Mouse (Mus musculus) midbrain, embryonic 15.5 days (tissue): ENCODE measurements around the gene Sstr4. TPM values are rescaled to one million over a fixed set of nuclear protein-coding genes. Genes with fewer than 3 reads are reported as not detected.
A peak's percentile ranks its signal among the peaks of the same experiment; 100 is the strongest.

Experiments used
- ATAC-seq: fragments of 200-750 bp; cut with Nextera tagmentation; replicated peaks from 2 replicates; pipeline ENCODE4 v1.8.0; 2017; ENCODE audit warnings: moderate TSS enrichment
- H3K27ac ChIP-seq: fragments of 300-500 bp; sonication (generic); 2 replicates; pipeline ENCODE4 v1.5.1; 2015; ENCODE audit warnings: mild to moderate bottlenecking, inconsistent platforms
- H3K27me3 ChIP-seq: fragments of 300-500 bp; sonication (generic); replicated peaks from 2 replicates; pipeline ENCODE4 v1.6.1; 2015; ENCODE audit warnings: inconsistent platforms
- H3K36me3 ChIP-seq: fragments of 300-500 bp; sonication (generic); replicated peaks from 2 replicates; pipeline ENCODE4 v1.6.1; 2015; ENCODE audit warnings: inconsistent platforms
- H3K4me1 ChIP-seq: fragments of 300-500 bp; sonication (generic); 2 replicates; pipeline ENCODE4 v1.6.1; 2015; ENCODE audit warnings: inconsistent platforms
- H3K4me2 ChIP-seq: fragments of 300-500 bp; sonication (generic); 2 replicates; pipeline ENCODE4 v1.6.1; 2015; ENCODE audit warnings: inconsistent platforms, mild to moderate bottlenecking, moderate library complexity
- H3K4me3 ChIP-seq: fragments of 300-500 bp; sonication (generic); 2 replicates; pipeline ENCODE4 v1.5.1; 2015; ENCODE audit warnings: mild to moderate bottlenecking, inconsistent platforms
- H3K9ac ChIP-seq: fragments of 300-500 bp; sonication (generic); 2 replicates; pipeline ENCODE4 v1.6.1; 2015; ENCODE audit warnings: mild to moderate bottlenecking, inconsistent platforms
- H3K9me3 ChIP-seq: fragments of 300-500 bp; sonication (generic); 2 replicates; pipeline ENCODE4 v1.6.1; 2016; ENCODE audit warnings: inconsistent platforms
- WGBS: fragments of 180-500 bp; shearing (Covaris S2); methylation state at CpG from one replicate; pipeline ENCODE4 v1.1.7; 2015; ENCODE audit warnings: mixed read lengths; 5-methylcytosine and 5-hydroxymethylcytosine counted together
- polyA plus RNA-seq: library from polyadenylated mRNA; unstranded; fragments of >200 nt; fragmentation: Nextera tagmentation; extraction: Ambion mirVana; gene quantifications from 2 replicates; pipeline ENCODE4 v1.2.1, GENCODE M21; 2015

Sstr4 gene
- polyA plus RNA-seq, 1 experiment from 2014 or later: 3.9 TPM

DNA sequence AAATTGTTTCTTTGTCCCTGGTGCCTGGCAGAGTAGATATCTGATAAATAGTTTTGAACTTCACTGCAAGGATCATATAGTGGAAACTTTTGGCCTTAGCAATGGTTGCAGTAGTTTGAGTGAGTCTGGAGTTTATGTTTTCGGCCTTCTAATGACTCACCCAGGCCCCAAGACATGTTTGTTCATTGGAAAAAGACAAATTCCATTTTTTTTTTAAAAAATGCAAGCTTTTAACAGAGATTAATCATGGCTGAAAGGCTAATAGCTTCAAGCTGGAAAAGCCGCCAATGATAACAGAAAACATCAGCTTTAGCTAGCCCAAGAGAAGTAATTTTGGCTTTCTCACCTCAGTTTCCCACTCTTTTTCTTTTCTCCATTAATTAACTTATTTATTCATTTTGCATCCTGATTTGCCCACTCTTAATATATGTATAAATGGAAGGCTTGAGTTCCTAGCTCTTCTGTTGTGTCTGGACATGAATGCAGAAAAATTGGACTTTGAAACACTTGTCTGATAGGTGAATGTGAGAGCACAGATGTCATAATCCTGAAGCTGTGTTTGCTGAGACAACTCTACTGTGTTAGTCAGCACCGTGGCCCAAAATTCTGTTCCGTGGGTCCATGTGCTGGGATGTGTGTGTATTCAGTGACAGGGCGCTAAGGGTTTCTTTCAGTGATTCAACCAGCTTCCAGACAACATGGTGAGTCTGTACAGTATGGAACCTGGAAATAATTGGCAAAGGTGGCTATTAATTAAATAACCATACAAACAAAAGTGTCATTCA lies 3.9 kb downstream of the Sstr4 start:
- Histone ChIP-seq H3K36me3 (no peaks in the 10 kb centered on the region), H3K27me3 (peaks cover 21% of the 10 kb centered on the region), H3K9me3 (no peaks in the 10 kb centered on the region), H3K4me3 (no peak overlapping the region), H3K4me1 (peaks cover 11% of the 10 kb centered on the region), H3K27ac (no peak overlapping the region), H3K9ac (no peak overlapping the region), H3K4me2 (no peak overlapping the region)
- no peak for ATAC-seq
- WGBS: 89% methylated on average over 5 of the region's 5 CpGs

DNA sequence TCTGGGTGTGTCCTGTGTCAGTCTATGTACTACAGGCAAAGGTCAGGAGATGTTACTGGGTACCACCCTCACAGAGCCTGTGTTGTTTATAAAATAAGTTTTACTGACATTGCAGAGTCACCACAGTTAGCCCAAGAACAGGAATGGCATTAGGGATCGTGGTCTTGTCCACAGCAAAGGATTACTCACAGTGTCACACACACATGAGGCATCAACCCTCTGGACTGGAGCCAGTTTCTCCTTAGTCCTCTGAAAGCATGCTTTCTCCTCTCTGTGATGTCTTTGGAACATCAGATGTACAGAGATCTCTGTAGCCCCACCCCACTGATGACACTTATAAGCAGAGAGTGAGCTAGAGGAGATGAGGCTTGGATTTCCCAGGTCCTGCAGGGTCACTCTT lies 7.1 kb downstream of the Sstr4 start:
- no peaks in the 10 kb centered on the region for H3K9me3 ChIP-seq
- no peaks in the 10 kb centered on the region for H3K36me3 ChIP-seq
- ATAC-seq: no peak
- H3K4me1 ChIP-seq: peaks cover 15% of the 10 kb centered on the region
- no peak overlapping the region for H3K4me3 ChIP-seq
- WGBS: 80% methylated on average over 1 of the region's 1 CpGs
- peaks cover 22% of the 10 kb centered on the region for H3K27me3 ChIP-seq
- no peak overlapping the region for H3K4me2 ChIP-seq
- no peak overlapping the region for H3K27ac ChIP-seq
- no peak overlapping the region for H3K9ac ChIP-seq

DNA sequence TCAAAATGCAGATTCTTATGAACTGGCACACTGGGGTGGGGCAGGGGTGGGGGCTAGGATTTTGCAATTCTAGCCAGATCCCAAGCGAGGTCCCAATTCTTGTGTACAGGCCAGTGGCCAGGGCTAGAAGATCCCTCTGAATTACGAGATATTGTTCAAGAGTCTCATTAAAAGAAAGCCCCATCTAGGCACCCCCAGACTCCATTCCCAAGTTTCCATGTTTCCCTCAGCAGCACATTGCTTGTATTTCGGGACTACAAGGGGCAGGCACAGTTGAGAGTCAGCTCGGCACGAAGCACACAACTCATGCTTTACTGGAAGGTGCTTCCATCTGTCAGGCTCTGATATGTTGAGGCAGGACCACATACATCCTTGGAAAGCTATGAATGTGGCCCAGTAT lies 9.8 kb downstream of the Sstr4 start:
- Histone ChIP-seq H3K4me3 (no peak overlapping the region), H3K4me2 (no peak overlapping the region), H3K4me1 (peaks cover 28% of the 10 kb centered on the region), H3K27ac (no peak overlapping the region), H3K36me3 (no peaks in the 10 kb centered on the region), H3K9ac (no peak overlapping the region), H3K9me3 (no peaks in the 10 kb centered on the region), H3K27me3 (peaks cover 43% of the 10 kb centered on the region)
- WGBS: 82% methylated on average over 5 of the region's 5 CpGs
- no peak for ATAC-seq

DNA sequence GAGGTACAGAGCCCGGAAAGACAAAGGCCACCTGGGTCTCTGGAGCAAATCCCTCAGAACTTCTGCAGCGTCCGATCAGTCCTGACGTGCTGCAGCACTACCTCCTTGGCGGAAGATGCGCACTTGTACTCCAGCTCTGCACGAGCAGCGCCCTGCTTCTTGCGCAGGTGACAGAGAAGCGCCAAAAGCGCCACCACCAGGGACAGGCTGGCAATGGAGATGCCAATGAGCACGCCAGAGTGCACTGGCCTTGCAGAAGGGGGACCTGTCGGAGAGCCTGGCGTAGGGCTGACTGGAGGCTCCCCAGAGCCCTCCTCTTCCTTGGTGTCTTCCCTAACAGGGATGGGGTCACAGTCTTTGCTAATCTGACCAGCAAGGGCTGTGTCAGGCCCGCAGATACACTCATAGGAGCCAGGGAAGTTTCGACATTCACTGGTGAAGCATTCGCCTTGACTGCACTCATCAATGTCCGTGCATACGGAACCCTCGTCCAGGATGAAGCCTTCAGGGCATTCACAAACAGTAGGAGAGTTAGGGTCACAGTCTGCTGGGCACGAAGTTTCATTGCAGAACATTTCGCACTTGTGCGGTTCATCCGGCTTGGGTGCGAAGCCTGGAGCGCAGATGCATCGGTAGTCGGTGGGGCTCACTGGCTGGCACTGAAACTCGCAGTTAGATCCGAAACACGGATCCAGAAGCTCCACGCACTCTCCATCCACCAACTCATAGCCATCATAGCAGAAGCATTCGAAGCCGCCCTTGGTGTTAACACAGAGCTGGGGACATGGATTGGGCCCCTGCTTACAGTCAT lies 11.2 kb downstream of the Sstr4 start:
- Histone ChIP-seq H3K9ac (0 out of 2 replicates have a peak overlapping the region, but pooled peaks have one; percentile 17), H3K4me3 (peak overlapping the region; percentile 38), H3K4me1 (peaks cover 28% of the 10 kb centered on the region), H3K4me2 (peak overlapping the region; percentile 56), H3K27me3 (peaks cover 43% of the 10 kb centered on the region), H3K9me3 (no peaks in the 10 kb centered on the region), H3K27ac (no peak overlapping the region), H3K36me3 (no peaks in the 10 kb centered on the region)
- WGBS: 9% methylated on average over 34 of the region's 34 CpGs
- ATAC-seq: peak; percentile 40

DNA sequence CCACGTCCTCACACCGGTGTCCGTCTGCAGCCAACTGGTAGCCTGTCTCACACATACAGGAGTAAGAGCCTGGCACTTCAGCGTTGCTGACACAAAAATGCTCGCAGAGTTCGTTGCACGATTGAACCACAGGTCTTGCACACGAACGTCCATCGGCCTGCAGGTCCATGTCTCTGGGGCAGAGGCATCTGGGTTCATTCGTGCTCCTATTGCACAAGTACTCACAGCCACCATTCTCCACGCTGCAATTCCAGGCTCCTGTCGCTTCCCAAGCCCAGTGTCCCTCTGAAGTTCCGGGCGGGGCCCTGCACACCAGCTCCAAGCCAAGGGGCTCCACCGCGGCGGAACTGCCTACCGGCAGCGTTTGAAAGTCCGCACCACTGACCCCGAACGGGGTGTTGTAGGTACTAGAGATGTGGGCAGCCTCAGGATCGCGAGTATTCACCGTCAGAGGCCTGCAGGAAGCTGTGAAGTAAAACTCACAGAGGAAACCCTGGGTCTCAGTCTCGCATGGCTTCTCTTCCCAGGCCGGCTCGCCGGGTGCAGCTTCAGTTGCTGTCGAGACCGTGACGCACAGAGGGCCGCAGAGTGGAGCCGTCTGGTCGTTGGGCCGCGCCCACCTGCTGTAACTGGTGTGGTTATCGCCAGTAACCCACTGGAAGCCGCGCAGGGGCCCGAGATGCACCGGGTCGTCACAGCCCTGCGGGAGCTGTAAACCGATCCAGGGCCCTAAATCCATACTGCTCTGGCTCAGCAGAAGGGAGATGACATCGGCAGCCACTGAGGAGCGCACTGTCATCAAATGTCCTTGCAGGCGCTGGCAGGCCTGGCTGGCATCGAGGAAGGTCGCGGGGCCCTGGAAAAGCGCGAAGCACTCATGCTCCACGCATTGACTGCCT lies 12.1 kb downstream of the Sstr4 start:
- H3K36me3 ChIP-seq: no peaks in the 10 kb centered on the region
- H3K27me3 ChIP-seq: peaks cover 43% of the 10 kb centered on the region
- no peaks in the 10 kb centered on the region for H3K9me3 ChIP-seq
- H3K9ac ChIP-seq: peak overlapping the region; percentile 17
- H3K4me3 ChIP-seq: peak overlapping the region; percentile 38
- 3% methylated on average over 55 of the region's 55 CpGs for WGBS
- peaks cover 28% of the 10 kb centered on the region for H3K4me1 ChIP-seq
- H3K27ac ChIP-seq: no peak overlapping the region
- H3K4me2 ChIP-seq: peak overlapping the region; percentile 56
- peak; percentile 62 for ATAC-seq

DNA sequence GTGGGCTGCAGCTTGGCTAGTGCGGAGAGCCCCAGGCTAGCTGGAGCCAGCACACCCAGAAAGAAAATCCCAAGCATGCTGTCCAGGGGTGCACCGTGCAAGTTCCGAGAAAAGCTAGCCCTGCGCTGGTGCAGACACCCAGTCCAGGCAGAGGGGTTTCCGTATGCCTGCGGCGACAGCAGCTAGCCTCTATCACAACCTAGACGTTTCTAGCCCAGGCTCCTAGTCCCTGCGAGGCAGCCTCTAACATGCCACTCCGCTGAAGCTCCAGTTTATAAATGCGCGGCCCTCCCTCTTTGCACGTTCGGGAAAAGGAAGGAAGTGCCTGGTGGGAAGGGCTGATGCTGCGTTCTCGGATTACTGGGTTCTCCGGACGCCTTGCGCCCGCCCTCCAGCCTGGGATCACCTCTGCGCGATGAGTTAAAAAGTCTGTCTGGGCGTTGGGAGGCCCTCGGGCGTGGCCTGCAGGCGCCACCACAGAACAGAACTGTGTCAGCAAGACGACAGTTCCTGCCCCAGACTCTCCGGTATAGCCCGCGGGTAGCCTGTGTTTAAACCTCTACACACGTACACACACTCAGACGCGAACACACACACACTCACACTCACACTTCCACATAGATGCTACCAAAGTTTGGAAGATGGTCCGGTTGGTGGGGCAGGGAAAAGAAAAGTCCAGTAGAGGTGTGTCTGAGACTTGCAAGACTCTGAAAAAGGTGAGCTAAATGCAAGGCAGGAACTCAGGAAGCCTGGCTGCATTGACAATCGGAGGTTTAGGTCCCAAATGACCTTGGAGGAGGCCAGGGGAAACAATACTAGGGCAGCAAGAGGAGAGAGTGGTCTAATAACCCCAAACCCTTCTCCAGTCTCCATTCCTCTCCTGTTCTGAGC lies 13.0 kb downstream of the Sstr4 start, which contains the start of gene Thbd:
Gene Thbd, minus strand, starts transcription at position 319 of the 891 bp plus-strand sequence.
- Histone ChIP-seq H3K9me3 (no peaks in the 10 kb centered on the region), H3K27ac (no peak within 1 kb of the TSS), H3K4me2 (peak within 1 kb of the TSS; percentile 56), H3K4me3 (peak within 1 kb of the TSS; percentile 38), H3K4me1 (peaks cover 28% of the 10 kb centered on the region), H3K27me3 (peaks cover 43% of the 10 kb centered on the region), H3K9ac (peak within 1 kb of the TSS; percentile 17), H3K36me3 (no peaks in the 10 kb centered on the region)
- 4% methylated on average over 35 of the region's 35 CpGs for WGBS
- peak; percentile 65 for ATAC-seq

DNA sequence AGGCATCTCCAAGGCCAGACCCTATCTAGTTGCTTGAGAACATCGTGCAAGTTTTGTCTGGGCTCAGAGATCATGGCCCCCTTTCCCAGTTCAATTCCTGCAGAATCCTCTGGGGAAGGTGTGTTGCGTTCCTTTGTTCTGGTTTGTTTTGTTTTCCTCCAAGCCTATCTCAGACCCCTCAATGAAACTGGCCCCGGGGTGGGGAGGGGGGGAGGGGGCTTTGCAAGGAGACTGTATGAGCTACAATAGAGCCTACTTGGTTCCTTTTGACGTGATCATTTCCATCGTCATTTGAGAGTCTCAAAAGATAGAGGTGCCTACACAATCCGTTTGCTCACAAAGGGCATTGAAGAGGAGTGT lies 13.6 kb downstream of the Sstr4 start:
- H3K4me2 ChIP-seq: peak overlapping the region; percentile 56; the same call in 1 of the 2 replicates
- no peak overlapping the region for H3K27ac ChIP-seq
- WGBS: 8% methylated on average over 6 of the region's 6 CpGs
- H3K4me1 ChIP-seq: peaks cover 28% of the 10 kb centered on the region
- no peak overlapping the region for H3K9ac ChIP-seq
- H3K4me3 ChIP-seq: no peak overlapping the region
- ATAC-seq: no peak
- H3K9me3 ChIP-seq: no peaks in the 10 kb centered on the region
- H3K27me3 ChIP-seq: peaks cover 43% of the 10 kb centered on the region
- H3K36me3 ChIP-seq: no peaks in the 10 kb centered on the region

DNA sequence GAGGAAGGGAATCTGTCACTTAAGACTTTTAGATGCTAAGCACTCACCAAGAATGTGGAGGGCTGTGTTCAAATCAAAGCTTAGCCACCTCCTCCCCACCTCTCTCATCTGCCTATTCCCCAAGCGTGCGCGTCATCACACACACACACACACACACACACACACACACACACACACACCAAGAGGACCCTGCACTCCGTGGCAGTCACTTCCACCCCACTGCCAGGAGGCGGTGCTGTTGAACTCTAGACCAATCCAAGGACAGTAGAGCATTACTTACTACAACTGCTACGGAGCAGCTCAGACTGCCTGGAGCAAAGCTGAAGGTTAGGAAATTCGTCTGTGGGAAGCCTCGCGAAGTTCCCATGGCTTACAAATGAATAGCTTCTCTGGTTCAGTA lies 14.0 kb downstream of the Sstr4 start:
- Histone ChIP-seq H3K4me3 (no peak overlapping the region), H3K9me3 (no peaks in the 10 kb centered on the region), H3K27ac (no peak overlapping the region), H3K4me2 (no peak overlapping the region), H3K36me3 (no peaks in the 10 kb centered on the region), H3K27me3 (peaks cover 43% of the 10 kb centered on the region), H3K4me1 (peaks cover 28% of the 10 kb centered on the region), H3K9ac (no peak overlapping the region)
- peak; percentile 70 for ATAC-seq
- WGBS: 23% methylated on average over 9 of the region's 9 CpGs

DNA sequence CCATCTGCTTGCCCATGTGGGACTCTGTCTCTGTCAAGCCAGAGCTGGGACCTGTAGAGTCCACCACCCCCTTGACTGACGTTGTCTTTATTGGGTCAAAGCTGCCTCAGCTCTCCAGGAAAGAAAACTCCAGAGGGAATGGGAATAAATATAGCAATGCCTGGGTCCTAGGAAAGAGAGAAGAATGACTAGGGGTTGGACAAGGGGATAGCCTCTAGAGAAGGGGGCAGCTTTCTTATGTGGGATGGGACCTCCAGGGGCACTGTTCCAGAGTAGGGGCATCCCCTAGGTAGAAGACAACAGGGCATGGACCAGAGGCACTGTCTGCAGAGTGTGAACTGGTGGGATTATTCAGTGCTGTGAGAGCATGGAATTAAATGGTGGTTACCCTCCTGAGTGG lies 14.7 kb downstream of the Sstr4 start:
- ATAC-seq: no peak
- Histone ChIP-seq H3K27ac (no peak overlapping the region), H3K4me3 (no peak overlapping the region), H3K36me3 (no peaks in the 10 kb centered on the region), H3K9ac (no peak overlapping the region), H3K4me2 (no peak overlapping the region), H3K9me3 (no peaks in the 10 kb centered on the region), H3K4me1 (peaks cover 28% of the 10 kb centered on the region), H3K27me3 (peaks cover 42% of the 10 kb centered on the region)
- WGBS: 69% methylated on average over 1 of the region's 1 CpGs

DNA sequence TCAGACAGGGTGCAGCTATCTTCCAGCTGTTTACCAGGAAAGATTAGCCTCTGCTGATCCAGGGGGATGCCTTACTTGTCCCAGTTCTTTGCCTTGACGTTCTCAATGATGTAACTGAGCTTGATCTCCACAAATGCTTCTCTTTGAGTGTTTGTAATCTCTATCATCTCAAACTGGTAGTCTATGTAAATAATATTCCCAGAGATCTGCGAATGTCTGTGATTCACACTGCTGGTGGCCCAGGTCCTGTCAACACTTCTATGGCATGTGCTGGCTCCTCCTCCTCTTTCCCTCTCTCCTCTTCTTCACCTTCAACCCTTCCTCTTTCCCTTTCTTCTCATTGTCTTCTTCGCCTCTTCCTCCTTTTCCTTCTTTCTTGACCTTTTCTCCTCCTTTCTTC lies 24.0 kb downstream of the Sstr4 start:
- Histone ChIP-seq H3K4me1 (no peaks in the 10 kb centered on the region), H3K36me3 (no peaks in the 10 kb centered on the region), H3K27me3 (no peaks in the 10 kb centered on the region), H3K9ac (no peak overlapping the region), H3K4me3 (no peak overlapping the region), H3K27ac (no peak overlapping the region), H3K9me3 (no peaks in the 10 kb centered on the region), H3K4me2 (no peak overlapping the region)
- 82% methylated on average over 3 of the region's 3 CpGs for WGBS
- no peak for ATAC-seq

DNA sequence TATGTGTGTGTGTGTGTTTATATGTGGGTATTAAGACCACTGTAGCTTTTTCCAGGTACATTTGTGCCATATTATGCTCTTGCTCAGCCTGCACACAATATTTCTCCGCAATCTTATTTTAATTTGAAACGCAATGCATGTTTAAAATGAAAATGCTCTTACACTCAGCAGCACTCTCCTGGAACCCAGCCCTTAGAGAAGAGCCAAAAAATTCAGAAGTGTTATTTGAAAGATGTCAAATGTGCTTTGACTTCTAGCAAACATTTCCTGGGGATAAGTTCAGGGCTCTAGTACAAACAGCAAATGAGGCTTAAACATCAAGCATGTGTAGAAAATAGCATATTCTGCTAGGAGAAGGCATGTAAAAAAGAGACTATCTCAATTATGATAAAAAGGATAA lies 24.6 kb downstream of the Sstr4 start:
- Histone ChIP-seq H3K27ac (no peak overlapping the region), H3K4me1 (no peaks in the 10 kb centered on the region), H3K4me3 (no peak overlapping the region), H3K9ac (no peak overlapping the region), H3K36me3 (no peaks in the 10 kb centered on the region), H3K9me3 (no peaks in the 10 kb centered on the region), H3K27me3 (no peaks in the 10 kb centered on the region), H3K4me2 (no peak overlapping the region)
- 97% methylated on average over 2 of the region's 2 CpGs for WGBS
- no peak for ATAC-seq
